Mouse (Mus musculus): ENCODE measurements around the gene Cd36.

Cd36 gene

GRCm38 (mm10) chr5:17806774-17807377 lies 81.7 kb downstream of the Cd36 start:
- no peak for DNase-seq (ENCODE audit: low read depth, low spot score)

GRCm38 (mm10) chr5:17776571-17776970 lies 112.0 kb downstream of the Cd36 start:
- peak; percentile 20 for DNase-seq (ENCODE audit: low read depth, low spot score)

- DNase-seq (ENCODE audit: low read depth, low spot score): no peak
Measured at GRCm38 (mm10) chr5:17770328-17770727, 118.3 kb downstream of the Cd36 start.

GRCm38 (mm10) chr5:17766006-17766677 lies 122.5 kb downstream of the Cd36 start:
- DNase-seq (ENCODE audit: low read depth, low spot score): peak; percentile 65

- DNase-seq (ENCODE audit: low read depth, low spot score): no peak
Measured at GRCm38 (mm10) chr5:17753471-17754005, 135.1 kb downstream of the Cd36 start.

GRCm38 (mm10) chr5:17748293-17748692 lies 140.3 kb downstream of the Cd36 start:
- no peak for DNase-seq (ENCODE audit: low read depth, low spot score)

- no peak for DNase-seq (ENCODE audit: low read depth, low spot score)
Measured at GRCm38 (mm10) chr5:17747143-17747542, 141.5 kb downstream of the Cd36 start.

- no peak for DNase-seq (ENCODE audit: low read depth, low spot score)
Measured at GRCm38 (mm10) chr5:17746520-17746919, 142.1 kb downstream of the Cd36 start.

GRCm38 (mm10) chr5:17739805-17740204 lies 148.8 kb downstream of the Cd36 start:
- no peak for DNase-seq (ENCODE audit: low read depth, low spot score)

Measured in brain, embryonic 18.5 days (tissue).